Mouse (Mus musculus): ENCODE measurements at regions not wholly inside any gene's neighbourhood (a gene's known extent, or its start where the extent isn't known, plus 50 kb on each side); places are given as distances from the start of the nearest gene placed in this dataset.

- peaks cover 14% of the 10 kb centered on the region for H3K4me1 ChIP-seq (replicated peaks)
- H3K27me3 ChIP-seq, result no peaks in the 10 kb centered on the region
- WGBS, result 65% methylated on average over 8 of the region's 8 CpGs
- H3K4me2 ChIP-seq, result no peak overlapping the region
- no peak overlapping the region for H3K9ac ChIP-seq (replicated peaks)
- no peaks in the 10 kb centered on the region for H3K36me3 ChIP-seq
- no peak overlapping the region for H3K27ac ChIP-seq
- ATAC-seq (ENCODE audit: insufficient number of reproducible peaks, insufficient read depth, low FRiP score, low TSS enrichment, low read depth), result no peak
- H3K4me3 ChIP-seq (replicated peaks), result no peak overlapping the region
- H3K9me3 ChIP-seq, result no peaks in the 10 kb centered on the region
Observed at GRCm38 (mm10) chr4:33737859-33738417, 186.5 kb upstream of the Cnr1 start.

GRCm38 (mm10) chr4:33739211-33739904, 185.0 kb upstream of the Cnr1 start:
- Histone ChIP-seq H3K4me1 (replicated peaks) (peaks cover 14% of the 10 kb centered on the region), H3K9ac (replicated peaks) (no peak overlapping the region), H3K27ac (no peak overlapping the region), H3K27me3 (no peaks in the 10 kb centered on the region), H3K4me2 (no peak overlapping the region), H3K9me3 (no peaks in the 10 kb centered on the region), H3K4me3 (replicated peaks) (no peak overlapping the region), H3K36me3 (no peaks in the 10 kb centered on the region)
- 45% methylated on average over 8 of the region's 8 CpGs for WGBS
- ATAC-seq (ENCODE audit: insufficient number of reproducible peaks, insufficient read depth, low FRiP score, low TSS enrichment, low read depth), result peak; percentile 81

GRCm38 (mm10) chr4:33740982-33741381, 183.4 kb upstream of the Cnr1 start:
- WGBS, result 90% methylated on average over 12 of the region's 12 CpGs

GRCm38 (mm10) chr4:33745180-33745579, 179.2 kb upstream of the Cnr1 start:
- Histone ChIP-seq H3K27ac (no peak overlapping the region), H3K36me3 (no peaks in the 10 kb centered on the region), H3K9ac (replicated peaks) (no peak overlapping the region), H3K4me2 (no peak overlapping the region), H3K9me3 (no peaks in the 10 kb centered on the region), H3K27me3 (no peaks in the 10 kb centered on the region), H3K4me3 (replicated peaks) (no peak overlapping the region), H3K4me1 (replicated peaks) (no peaks in the 10 kb centered on the region)
- ATAC-seq (ENCODE audit: insufficient number of reproducible peaks, insufficient read depth, low FRiP score, low TSS enrichment, low read depth), result no peak
- 87% methylated on average over 3 of the region's 3 CpGs for WGBS

More at GRCm38 (mm10) chr4:33740982-33741381, 183.4 kb upstream of the Cnr1 start:
- no peak overlapping the region for H3K4me2 ChIP-seq
- H3K4me3 ChIP-seq (replicated peaks), result no peak overlapping the region
- no peaks in the 10 kb centered on the region for H3K36me3 ChIP-seq
- H3K27ac ChIP-seq, result no peak overlapping the region
- H3K9me3 ChIP-seq, result no peaks in the 10 kb centered on the region
- ATAC-seq (ENCODE audit: insufficient number of reproducible peaks, insufficient read depth, low FRiP score, low TSS enrichment, low read depth), result no peak
- H3K9ac ChIP-seq (replicated peaks), result no peak overlapping the region
- peaks cover 10% of the 10 kb centered on the region for H3K4me1 ChIP-seq (replicated peaks)
- H3K27me3 ChIP-seq, result no peaks in the 10 kb centered on the region

- WGBS, result 84% methylated on average over 5 of the region's 5 CpGs
- Histone ChIP-seq H3K9me3 (no peaks in the 10 kb centered on the region), H3K4me3 (replicated peaks) (no peak overlapping the region), H3K36me3 (no peaks in the 10 kb centered on the region), H3K27me3 (no peaks in the 10 kb centered on the region), H3K9ac (replicated peaks) (no peak overlapping the region), H3K27ac (no peak overlapping the region), H3K4me2 (no peak overlapping the region), H3K4me1 (replicated peaks) (no peaks in the 10 kb centered on the region)
- no peak for ATAC-seq (ENCODE audit: insufficient number of reproducible peaks, insufficient read depth, low FRiP score, low TSS enrichment, low read depth)
Observed at GRCm38 (mm10) chr4:33747316-33747895, 177.0 kb upstream of the Cnr1 start.

GRCm38 (mm10) chr4:33767721-33768120, 156.7 kb upstream of the Cnr1 start:
- H3K4me3 ChIP-seq (replicated peaks), result no peak overlapping the region
- no peaks in the 10 kb centered on the region for H3K27me3 ChIP-seq
- no peaks in the 10 kb centered on the region for H3K4me1 ChIP-seq (replicated peaks)
- H3K36me3 ChIP-seq, result no peaks in the 10 kb centered on the region
- no peak overlapping the region for H3K27ac ChIP-seq
- H3K9me3 ChIP-seq, result no peaks in the 10 kb centered on the region
- 67% methylated on average over 2 of the region's 2 CpGs for WGBS
- H3K9ac ChIP-seq (replicated peaks), result no peak overlapping the region
- ATAC-seq (ENCODE audit: insufficient number of reproducible peaks, insufficient read depth, low FRiP score, low TSS enrichment, low read depth), result no peak
- H3K4me2 ChIP-seq, result no peak overlapping the region

- H3K9me3 ChIP-seq, result no peaks in the 10 kb centered on the region
- no peaks in the 10 kb centered on the region for H3K27me3 ChIP-seq
- H3K27ac ChIP-seq, result no peak overlapping the region
- no peak overlapping the region for H3K4me2 ChIP-seq
- no peaks in the 10 kb centered on the region for H3K36me3 ChIP-seq
- H3K4me1 ChIP-seq (replicated peaks), result peaks cover 5% of the 10 kb centered on the region; the same call in 1 of the 2 replicates
- H3K9ac ChIP-seq (replicated peaks), result no peak overlapping the region
- no peak for ATAC-seq (ENCODE audit: insufficient number of reproducible peaks, insufficient read depth, low FRiP score, low TSS enrichment, low read depth)
- WGBS, result 87% methylated on average over 4 of the region's 4 CpGs
- no peak overlapping the region for H3K4me3 ChIP-seq (replicated peaks)
Observed at GRCm38 (mm10) chr4:33786027-33786426, 138.4 kb upstream of the Cnr1 start.

GRCm38 (mm10) chr4:33786958-33787357, 137.4 kb upstream of the Cnr1 start:
- Histone ChIP-seq H3K9me3 (no peaks in the 10 kb centered on the region), H3K36me3 (no peaks in the 10 kb centered on the region), H3K4me3 (replicated peaks) (no peak overlapping the region), H3K27me3 (no peaks in the 10 kb centered on the region), H3K9ac (replicated peaks) (no peak overlapping the region), H3K4me1 (replicated peaks) (peaks cover 5% of the 10 kb centered on the region; the same call in 1 of the 2 replicates), H3K4me2 (no peak overlapping the region), H3K27ac (no peak overlapping the region)
- no peak for ATAC-seq (ENCODE audit: insufficient number of reproducible peaks, insufficient read depth, low FRiP score, low TSS enrichment, low read depth)
- WGBS, result 93% methylated on average over 4 of the region's 4 CpGs

GRCm38 (mm10) chr4:33793398-33793797, 131.0 kb upstream of the Cnr1 start:
- no peak overlapping the region for H3K4me2 ChIP-seq
- 94% methylated on average over 8 of the region's 8 CpGs for WGBS
- H3K4me3 ChIP-seq (replicated peaks), result no peak overlapping the region
- H3K27me3 ChIP-seq, result no peaks in the 10 kb centered on the region
- ATAC-seq (ENCODE audit: insufficient number of reproducible peaks, insufficient read depth, low FRiP score, low TSS enrichment, low read depth), result no peak
- no peaks in the 10 kb centered on the region for H3K36me3 ChIP-seq
- no peak overlapping the region for H3K27ac ChIP-seq
- H3K9ac ChIP-seq (replicated peaks), result no peak overlapping the region
- H3K4me1 ChIP-seq (replicated peaks), result no peaks in the 10 kb centered on the region
- no peaks in the 10 kb centered on the region for H3K9me3 ChIP-seq

- WGBS, result 95% methylated on average over 3 of the region's 3 CpGs
Observed at GRCm38 (mm10) chr4:33795461-33795860, 128.9 kb upstream of the Cnr1 start.

GRCm38 (mm10) chr4:33797964-33798363, 126.4 kb upstream of the Cnr1 start:
- ATAC-seq (ENCODE audit: insufficient number of reproducible peaks, insufficient read depth, low FRiP score, low TSS enrichment, low read depth), result no peak
- Histone ChIP-seq H3K9me3 (no peaks in the 10 kb centered on the region), H3K4me3 (replicated peaks) (no peak overlapping the region), H3K36me3 (no peaks in the 10 kb centered on the region), H3K4me2 (no peak overlapping the region), H3K9ac (replicated peaks) (no peak overlapping the region), H3K4me1 (replicated peaks) (no peaks in the 10 kb centered on the region), H3K27me3 (no peaks in the 10 kb centered on the region), H3K27ac (no peak overlapping the region)
- WGBS, result 93% methylated on average over 4 of the region's 4 CpGs

More at GRCm38 (mm10) chr4:33795461-33795860, 128.9 kb upstream of the Cnr1 start:
- Histone ChIP-seq H3K4me1 (replicated peaks) (no peaks in the 10 kb centered on the region), H3K27me3 (no peaks in the 10 kb centered on the region), H3K4me2 (no peak overlapping the region), H3K9ac (replicated peaks) (no peak overlapping the region), H3K4me3 (replicated peaks) (no peak overlapping the region), H3K9me3 (no peaks in the 10 kb centered on the region), H3K27ac (no peak overlapping the region), H3K36me3 (no peaks in the 10 kb centered on the region)
- no peak for ATAC-seq (ENCODE audit: insufficient number of reproducible peaks, insufficient read depth, low FRiP score, low TSS enrichment, low read depth)
